Mouse (Mus musculus) CH12.LX (cell line): Measurements from ENCODE around the gene Sf3a1.
A peak's percentile ranks its signal among the peaks of the same experiment; 100 is the strongest.

Experiments
- CTCF ChIP-seq, 2 experiments: IDR thresholded peaks in 1 of 2; conservative IDR thresholded peaks in 1 of 2; 2 replicates each; pipeline ENCODE4 v1.5.1; 2011 to 2012; ENCODE audit warnings: low read depth in 2 of 2, low read length in 2 of 2, improper control_type of control experiment in 1 of 2, inconsistent platforms in 1 of 2, mild to moderate bottlenecking in 1 of 2, moderate library complexity in 1 of 2
- E2F4 ChIP-seq: IDR thresholded peaks from 2 replicates; pipeline ENCODE4 v1.6.1; 2011; ENCODE audit warnings: low read depth, low read length, improper control_type of control experiment; ENCODE audit not compliant: insufficient replicate concordance
- EP300 ChIP-seq: IDR thresholded peaks from 2 replicates; pipeline ENCODE4 v1.6.1; 2011; ENCODE audit warnings: low read length, improper control_type of control experiment
- IRF4 ChIP-seq: IDR thresholded peaks from 2 replicates; pipeline ENCODE4 v1.6.1; 2014; ENCODE audit warnings: low read depth, mild to moderate bottlenecking, inconsistent platforms, low read length, improper control_type of control experiment
- KAT2A ChIP-seq: IDR thresholded peaks from 2 replicates; pipeline ENCODE4 v1.6.1; 2012; ENCODE audit warnings: low read length, improper control_type of control experiment, inconsistent platforms; ENCODE audit not compliant: insufficient replicate concordance
- MAFK ChIP-seq: IDR thresholded peaks from 2 replicates; pipeline ENCODE4 v1.6.1; 2011; ENCODE audit warnings: low read length, improper control_type of control experiment; ENCODE audit not compliant: insufficient replicate concordance
- NRF1 ChIP-seq: IDR thresholded peaks from 2 replicates; pipeline ENCODE4 v1.6.1; 2014; ENCODE audit warnings: low read depth, mild to moderate bottlenecking, inconsistent platforms, low read length, improper control_type of control experiment, moderate library complexity
- POLR2A ChIP-seq: IDR thresholded peaks from 2 replicates; pipeline ENCODE4 v1.6.1; 2011; ENCODE audit warnings: low read depth, mild to moderate bottlenecking, improper control_type of control experiment, low read length
- POLR2AphosphoS2 ChIP-seq: IDR thresholded peaks from 2 replicates; pipeline ENCODE4 v1.6.1; 2011; ENCODE audit warnings: low read depth, low read length, improper control_type of control experiment
- RCOR1 ChIP-seq: conservative IDR thresholded peaks from 2 replicates; pipeline ENCODE4 v1.6.1; 2012; ENCODE audit warnings: low read depth, mild to moderate bottlenecking, inconsistent platforms, low read length, improper control_type of control experiment
- SMC3 ChIP-seq: IDR thresholded peaks from 2 replicates; pipeline ENCODE4 v1.6.1; 2011; ENCODE audit warnings: low read depth, low read length, improper control_type of control experiment
- TCF12 ChIP-seq: IDR thresholded peaks from 2 replicates; pipeline ENCODE4 v1.6.1; 2014; ENCODE audit warnings: low read depth, mild to moderate bottlenecking, inconsistent platforms, low read length, improper control_type of control experiment

DNA sequence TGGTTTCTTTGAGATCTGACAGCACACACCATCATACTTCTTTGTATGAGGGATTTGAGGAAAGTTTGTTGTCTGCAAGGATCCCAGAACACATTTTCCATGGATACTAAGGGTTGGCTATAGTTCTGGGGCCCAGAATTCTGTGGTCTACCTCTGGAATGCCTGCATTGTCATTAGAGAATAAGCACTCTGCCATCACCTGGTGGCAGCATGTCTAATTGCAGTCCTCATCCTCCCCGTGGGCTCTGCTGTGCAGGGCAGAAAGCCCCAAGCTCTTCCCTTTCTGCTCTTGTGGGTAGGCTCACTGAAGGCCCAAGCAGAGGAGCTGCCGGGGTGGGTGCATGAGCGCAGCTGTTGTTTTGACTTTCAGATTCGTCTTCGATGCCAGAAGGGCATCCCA is 49.4 kb downstream of the Sf3a1 start:
- no peak for TF ChIP-seq KAT2A
- TF ChIP-seq SMC3: peak; percentile 98
- no peak for TF ChIP-seq E2F4
- TF ChIP-seq CTCF (conservative IDR thresholded peaks at IDR 0.05 in 1 of 2, IDR thresholded peaks at IDR 0.05 in 1 of 2; ENCODE audit: low read depth in 2 of 2, low read length in 2 of 2): peak; percentile 94 to 95
- no peak for TF ChIP-seq POLR2A
- no peak for TF ChIP-seq NRF1
- no peak for TF ChIP-seq TCF12
- TF ChIP-seq RCOR1: no peak
- TF ChIP-seq IRF4: 0 out of 2 replicates have a peak, but pooled peaks have one; percentile 19
- TF ChIP-seq EP300: peak; percentile 24; the same call in 1 of the 2 replicates
- TF ChIP-seq MAFK: no peak
- TF ChIP-seq POLR2AphosphoS2: no peak
